Mouse (Mus musculus) WW6 (cell line): ENCODE measurements around the gene C8g.

Experiments used
- DNase-seq: peaks from one replicate; pipeline ENCODE4 v3.0.0-alpha.2; 2013; ENCODE audit warnings: low read depth, low spot score

Gene C8g

DNA sequence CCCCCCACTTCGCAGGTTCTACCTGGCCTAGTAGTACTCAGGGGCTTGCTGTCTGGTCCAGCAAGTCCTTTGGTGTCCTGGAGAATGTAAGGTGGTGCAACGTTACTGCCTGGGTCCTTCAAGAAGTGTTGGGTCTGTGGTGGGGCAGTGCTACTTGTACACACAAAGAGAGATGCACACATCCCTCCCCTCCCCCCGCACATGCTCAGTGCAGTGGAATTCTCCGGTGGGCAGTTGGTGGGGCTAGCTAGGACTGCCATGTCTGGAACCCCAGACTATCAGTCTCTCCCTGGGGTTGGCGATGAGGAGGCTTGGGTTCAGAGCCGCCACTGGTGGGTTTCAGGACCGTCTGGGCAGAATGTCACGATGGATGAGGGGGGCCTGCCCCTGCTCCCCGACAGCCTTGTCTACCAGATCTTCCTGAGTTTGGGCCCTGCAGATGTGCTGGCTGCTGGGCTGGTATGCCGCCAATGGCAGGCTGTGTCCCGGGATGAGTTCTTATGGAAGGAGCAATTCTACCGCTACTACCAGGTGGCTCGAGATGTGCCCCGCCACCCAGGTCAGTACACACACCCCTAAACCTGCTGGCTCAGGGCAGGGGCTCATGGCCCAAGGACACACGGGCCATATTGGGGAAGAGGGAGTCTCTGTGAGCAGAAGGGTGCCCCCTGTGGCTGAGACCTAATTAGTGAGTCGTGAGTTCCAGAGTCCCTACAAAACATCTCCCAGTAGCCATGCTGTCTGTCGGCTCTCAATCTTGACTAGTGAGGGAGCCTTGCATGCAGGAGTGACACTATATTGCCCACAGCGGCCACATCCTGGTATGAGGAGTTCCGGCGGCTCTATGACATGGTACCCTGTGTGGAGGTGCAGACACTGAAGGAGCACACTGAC is at the start of gene C8g:
Gene C8g (minus strand): TSS at position 127 of the 894 bp plus-strand sequence.
- DNase-seq, result no peak

- DNase-seq, result no peak
Measured at GRCm38 (mm10) chr2:25551186-25551585, 49.7 kb upstream of the C8g start.

DNA sequence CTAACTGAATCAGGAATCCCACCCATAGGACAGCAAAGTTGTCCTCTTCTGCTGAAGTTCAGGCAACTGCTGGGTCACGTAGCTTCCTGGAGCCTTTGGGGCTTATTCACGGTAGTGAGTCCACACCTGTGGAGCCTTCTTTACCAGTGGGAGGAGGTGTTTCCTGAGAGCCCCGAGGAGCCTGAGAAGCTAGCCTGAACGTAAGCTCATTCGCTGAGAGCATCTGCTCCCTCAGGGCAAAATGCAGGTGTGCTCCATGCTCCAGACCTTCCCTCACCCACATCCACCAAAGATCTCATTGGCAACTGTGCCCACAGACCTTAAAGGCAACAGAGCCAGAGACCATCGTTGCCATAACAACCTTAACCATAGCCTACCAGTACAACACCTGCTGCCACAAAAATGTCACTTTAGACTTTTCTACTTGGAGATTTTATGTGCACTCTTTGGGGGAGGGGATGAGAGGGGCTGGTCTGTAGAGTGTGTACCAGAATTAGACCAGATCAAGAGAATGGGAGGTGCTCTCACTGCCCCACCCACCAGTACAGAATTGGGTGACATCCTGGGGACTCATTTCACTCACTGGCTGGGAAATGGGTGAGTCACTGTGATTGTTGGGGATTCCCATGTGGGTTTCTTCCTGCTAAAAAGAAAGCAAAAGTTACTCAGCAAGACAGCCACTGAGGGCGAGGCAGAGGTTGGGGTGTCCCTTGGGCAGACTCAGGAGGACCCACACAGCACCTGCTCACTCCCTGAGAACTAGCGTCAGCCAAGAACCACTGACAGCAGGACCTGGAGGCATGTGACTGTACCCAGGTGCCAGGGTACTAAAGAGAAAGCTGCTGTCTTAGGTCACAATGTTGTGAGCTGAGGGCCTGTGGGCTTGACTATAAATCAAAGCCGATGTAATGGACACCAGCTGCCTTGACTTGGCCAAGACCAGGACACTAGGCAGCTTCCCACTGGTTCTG is 47.8 kb upstream of the C8g start:
- no peak for DNase-seq

GRCm38 (mm10) chr2:25546811-25547491 is 45.4 kb upstream of the C8g start, which contains the start of gene Traf2:
Gene Traf2, minus strand, starts transcription at chr2:25546940.
- peak; percentile 93 for DNase-seq

GRCm38 (mm10) chr2:25545996-25546810 is 44.7 kb upstream of the C8g start:
- no peak for DNase-seq

- DNase-seq, result no peak
Measured at GRCm38 (mm10) chr2:25541644-25542367, 40.3 kb upstream of the C8g start.

DNA sequence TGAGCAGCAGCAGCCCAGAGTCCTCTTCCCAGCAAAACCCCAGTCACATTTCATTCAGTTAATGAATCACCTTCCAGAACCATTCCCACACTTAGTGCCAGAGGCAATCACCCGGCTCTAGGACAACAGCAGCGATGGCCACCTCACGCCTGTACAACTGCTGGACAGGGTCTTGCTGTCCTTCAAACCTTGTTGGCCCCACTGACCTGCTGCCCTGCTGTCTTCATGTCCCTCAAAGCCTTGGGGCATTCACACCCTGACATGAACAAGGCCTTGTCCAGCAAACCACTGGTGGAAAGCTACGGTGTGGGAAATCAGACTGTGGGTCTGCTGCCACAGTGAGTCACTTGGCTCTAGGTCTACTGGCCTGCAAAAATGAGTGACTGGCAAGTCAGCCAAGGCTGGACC is 39.0 kb upstream of the C8g start:
- DNase-seq, result no peak

- DNase-seq, result no peak
Measured at GRCm38 (mm10) chr2:25536531-25536930, 35.0 kb upstream of the C8g start.

- no peak for DNase-seq
Measured at GRCm38 (mm10) chr2:25534866-25535182, 33.3 kb upstream of the C8g start.

DNA sequence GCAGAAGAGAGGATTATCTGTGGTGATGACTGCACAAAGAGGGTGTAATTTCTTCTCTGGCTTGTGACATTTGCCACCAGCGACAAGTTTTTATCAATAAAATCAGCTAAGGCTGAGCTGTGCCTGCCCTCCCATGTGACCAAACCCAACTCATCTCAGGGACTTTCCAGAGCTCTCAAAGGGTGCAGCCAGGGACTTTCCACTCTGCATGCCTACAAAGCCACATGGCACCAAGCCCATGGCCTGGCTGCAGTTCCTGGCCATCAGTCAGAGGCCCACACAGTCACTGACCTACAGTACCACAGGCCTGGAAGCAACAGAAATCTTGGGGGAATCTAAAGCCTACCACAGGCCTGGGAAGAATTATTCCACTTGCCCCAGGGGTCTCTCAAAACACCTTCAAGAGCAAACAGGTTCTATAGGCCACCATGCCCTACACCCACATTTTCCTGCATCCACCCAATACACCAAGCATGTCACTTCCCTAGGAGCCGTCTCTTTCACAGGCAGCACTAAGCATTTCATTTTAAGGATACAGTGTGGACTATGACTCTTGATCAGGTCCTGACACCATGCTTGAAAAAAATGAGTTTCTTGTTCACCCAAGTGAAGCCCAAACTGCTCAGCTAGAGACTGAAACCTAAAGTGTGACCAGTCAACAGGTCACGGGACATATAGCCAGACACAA is 32.8 kb upstream of the C8g start:
- no peak for DNase-seq

GRCm38 (mm10) chr2:25533707-25534106 is 32.2 kb upstream of the C8g start:
- DNase-seq, result no peak

GRCm38 (mm10) chr2:25526510-25527302 is 25.2 kb upstream of the C8g start:
- no peak for DNase-seq

DNA sequence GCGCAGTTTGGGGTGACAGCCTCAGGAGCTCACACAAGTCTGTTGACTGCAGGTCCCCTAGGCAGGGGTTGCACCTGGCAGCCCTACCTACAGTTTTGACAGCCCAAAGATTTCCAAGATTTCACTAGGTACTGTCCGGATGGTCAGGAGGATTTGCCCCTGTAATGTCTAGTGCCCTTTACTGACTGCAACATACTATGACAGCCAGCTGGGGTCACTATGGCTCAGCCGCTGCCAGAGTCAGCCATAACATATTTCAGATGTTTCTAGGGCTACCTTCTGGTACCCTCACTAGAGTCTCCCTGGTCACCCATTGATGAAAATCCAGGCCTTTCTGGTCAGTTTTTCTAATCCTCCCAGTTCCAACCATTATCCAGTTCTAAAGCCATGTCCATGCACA is 8.4 kb upstream of the C8g start:
- no peak for DNase-seq

- DNase-seq, result no peak
Measured at GRCm38 (mm10) chr2:25506964-25507363, 5.4 kb upstream of the C8g start.

DNA sequence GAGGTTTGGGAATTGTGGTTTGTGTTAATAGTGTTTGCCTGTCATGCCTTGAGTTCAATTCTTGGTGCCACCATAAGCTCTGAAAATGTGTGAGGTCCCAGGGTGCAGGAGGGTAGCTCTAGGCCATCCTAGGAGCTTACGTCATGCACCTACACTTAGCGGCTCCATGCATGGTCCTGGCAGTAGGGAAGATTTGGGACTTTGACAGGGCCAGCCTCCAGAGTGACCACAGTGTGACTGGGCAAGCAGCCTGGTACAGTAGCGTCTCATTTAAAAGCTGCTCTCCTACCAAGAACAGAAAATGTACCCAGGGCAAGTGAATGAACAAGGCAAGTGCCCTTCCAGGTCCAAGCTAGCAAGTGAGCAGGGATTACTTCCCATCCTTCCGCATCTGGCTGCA is 4.3 kb upstream of the C8g start:
- no peak for DNase-seq

DNA sequence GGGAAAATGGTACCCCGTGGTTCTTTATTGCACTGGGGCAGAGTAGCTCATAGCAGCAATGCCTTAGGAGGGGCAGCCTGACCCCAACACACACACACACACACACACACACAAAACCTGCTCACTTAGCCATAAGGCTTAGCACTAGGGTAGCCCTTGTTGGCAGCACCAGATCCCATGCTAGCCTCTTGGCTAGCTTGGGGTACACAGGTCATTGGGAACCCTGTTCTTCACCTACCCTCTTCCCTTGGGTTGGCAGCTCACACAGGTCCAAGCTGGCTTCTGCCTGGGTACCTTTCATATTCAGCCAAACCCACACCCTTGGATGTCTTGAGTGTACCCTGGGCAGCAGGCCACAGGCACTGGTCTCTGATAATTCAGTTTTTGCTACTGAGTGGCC is 3.5 kb upstream of the C8g start:
- DNase-seq, result no peak

GRCm38 (mm10) chr2:25504538-25504937 is 3.0 kb upstream of the C8g start:
- DNase-seq, result no peak

DNA sequence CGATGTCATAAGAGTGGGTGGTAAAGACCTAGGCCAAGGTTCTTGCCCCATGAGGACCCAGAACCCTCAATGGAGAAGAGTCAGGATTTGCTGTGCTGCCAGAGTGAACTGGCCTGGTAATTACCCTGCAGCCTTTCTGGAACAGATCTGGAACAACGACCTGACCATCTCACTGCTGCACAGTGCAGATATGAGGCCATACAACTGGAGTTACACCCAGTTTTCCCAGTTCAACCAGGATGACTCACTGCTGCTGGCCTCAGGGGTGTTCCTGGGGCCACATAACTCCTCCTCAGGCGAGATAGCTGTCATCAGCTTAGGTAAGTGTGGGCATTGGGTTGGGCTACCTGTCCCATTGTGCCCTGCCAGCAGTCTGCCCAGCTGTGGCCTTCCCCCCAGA is 1.2 kb upstream of the C8g start:
- DNase-seq, result no peak
